Mouse (Mus musculus): ENCODE data around the gene Akap6. TPM values are rescaled to one million over a fixed set of nuclear protein-coding genes. Genes with fewer than 3 reads are reported as not detected.
"Not testable (repeated sequence)": the region's sequence is repeated elsewhere in the genome, so short reads cannot be mapped to it uniquely, and the experiment has no call there.

The Akap6 gene
- total RNA-seq, 2 experiments from 2014 or later, result 50.8 to 56.3 TPM

DNA sequence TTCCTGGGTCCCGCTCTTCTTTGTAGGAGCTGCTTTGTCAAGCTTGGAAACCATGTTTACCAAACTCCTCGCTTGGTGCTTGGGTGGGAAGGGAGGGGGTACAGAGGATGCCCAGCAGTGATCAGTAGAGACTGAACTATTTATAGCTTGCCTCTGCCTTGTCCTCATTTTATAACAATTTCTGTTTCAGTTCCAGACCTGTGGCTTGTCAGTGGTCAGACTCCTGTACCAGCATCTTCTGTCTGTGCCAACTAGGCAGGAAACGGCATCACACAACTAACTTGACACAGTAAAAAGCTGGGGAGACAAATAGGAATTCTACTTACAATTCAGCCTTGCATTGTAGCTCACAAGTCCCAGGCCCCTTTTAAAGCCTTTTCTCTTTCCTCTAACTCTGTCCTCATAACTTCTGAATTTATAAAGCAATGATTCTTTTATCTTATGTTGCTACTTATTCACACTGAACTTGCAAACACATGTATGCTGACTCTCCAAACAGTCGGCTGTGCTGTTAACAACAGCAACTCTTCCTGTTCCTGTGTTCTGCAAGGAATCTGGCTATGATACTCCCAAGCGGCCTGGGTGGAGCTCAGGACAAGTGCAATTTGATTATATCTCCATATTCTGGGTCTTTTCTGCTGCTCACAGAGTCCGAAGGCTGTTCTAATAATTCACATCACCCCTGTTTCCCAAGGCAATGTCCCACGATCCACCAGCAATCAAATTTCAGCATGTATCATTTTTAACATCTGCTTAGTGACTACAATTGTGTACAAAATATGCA lies 12.9 kb downstream of the Akap6 start:
- DNase-seq, result no peak

DNA sequence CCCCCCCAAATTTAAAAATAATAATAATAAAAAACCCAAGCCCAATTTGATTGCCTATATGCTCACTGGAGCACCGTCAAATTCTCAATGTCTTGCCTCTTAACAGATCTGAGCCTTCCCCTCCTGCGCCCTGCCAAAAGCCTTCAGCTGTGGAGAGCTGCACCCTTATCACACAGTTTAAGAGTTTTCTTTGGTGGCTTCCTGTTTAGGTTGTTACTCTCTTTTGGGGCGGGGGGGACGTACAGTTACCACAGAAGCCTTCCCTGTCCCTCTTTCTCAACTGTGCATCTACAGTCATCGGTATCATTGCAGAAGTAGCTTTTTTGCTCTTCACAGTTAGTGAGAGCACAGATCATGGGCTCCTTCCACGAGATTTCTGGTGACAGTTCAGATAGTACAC lies 19.2 kb downstream of the Akap6 start:
- no peak for DNase-seq

DNA sequence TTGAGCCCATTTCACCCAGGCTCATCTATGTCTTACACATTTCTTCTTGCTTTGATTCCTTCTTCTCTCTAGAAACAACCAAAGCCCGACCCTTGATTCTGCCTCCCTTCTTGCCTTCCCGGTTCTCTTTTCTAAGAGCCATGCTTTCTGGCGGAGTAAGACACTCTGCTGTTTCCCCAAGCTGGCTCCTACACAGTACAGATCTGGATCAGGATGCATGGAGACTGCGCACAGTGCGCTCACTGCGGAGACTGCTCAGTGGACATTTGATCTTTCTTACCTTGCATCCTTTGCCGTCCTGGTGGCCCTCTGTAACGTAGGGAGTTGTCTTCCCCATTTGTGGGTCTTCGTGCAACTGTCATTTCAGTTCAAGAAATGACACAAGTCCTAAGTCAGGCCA lies 20.0 kb downstream of the Akap6 start:
- DNase-seq, result no peak

DNA sequence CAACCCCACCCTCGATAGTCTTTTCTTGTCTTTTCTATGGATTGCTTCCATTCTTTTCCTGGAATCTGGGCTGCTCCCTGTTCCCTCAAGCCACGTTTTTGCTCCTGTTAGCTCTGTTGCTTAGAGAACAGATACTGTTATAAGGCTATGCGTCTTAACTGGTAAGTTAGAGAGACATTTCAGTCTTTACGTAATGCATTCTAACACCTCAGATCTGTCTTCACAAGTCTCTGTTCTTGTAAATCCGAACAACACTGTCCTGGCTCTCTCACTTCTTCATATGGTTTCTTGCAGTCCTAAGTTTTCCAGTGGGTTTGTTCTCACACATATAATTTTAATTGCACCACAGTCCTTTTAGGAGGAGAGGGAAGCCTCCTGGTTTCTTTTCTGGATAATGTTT lies 20.5 kb downstream of the Akap6 start:
- no peak for DNase-seq

DNA sequence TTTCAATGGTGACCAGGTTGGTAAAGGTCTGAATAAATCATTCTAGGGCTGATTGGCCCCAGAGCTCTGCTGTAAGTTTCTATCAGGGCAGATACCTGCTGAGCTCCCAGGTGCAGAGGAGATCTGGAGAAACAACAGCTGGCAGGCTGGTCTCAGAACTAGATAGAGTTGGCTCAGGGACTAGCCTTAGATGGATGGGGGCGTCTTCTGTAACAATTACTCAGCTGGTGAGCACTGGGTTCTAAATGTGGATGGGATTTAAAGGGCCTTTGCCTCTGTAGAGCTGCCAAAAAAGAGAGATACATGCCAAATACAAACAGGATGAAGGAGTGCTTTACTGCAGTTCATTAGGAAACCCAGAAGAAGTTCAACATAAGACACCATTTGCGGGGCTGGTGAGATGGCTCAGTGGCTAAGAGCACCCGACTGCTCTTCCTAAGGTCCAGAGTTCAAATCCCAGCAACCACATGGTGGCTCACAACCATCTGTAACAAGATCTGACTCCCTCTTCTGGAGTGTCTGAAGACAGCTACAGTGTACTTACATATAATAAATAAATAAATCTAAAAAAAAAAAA lies 24.9 kb downstream of the Akap6 start:
- DNase-seq, result not testable (repeated sequence)

DNA sequence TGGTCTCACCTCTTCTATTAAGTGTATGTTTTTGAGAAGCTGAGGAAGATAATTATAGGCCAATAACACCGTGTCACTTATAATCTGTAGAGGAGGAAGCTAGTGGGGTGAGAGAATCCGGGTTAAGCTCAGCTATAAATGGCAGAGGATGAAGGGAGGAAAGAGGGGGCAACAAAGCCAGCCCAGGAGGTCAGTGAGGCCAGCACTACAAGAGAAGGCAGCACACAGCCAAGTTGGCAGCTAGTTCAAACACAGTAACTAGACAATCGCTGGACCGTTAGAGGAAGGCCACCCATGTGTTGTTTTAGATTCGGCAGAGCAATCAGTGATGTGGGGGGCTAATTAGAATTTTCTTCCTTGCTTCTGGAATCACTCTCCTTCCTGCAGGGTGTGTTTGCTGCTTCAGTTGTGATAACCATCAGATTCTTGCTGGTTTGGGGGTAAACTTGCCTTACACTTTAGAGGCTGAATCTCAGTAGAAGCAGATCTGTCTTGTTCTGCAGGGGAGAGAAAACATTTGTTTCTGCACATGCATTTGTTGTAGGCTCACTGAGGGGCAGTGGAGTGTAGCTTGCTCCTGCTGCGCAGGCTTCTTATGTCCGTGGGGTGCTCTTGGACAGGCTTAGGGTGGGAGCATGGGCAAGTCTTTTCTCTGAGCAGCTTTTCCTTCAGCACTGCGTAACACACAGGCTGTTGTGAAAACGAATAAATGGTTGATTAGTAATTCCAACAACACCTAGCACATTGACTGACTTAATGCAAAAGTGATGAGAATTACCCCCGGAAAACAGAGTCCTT lies 27.4 kb downstream of the Akap6 start:
- no peak for DNase-seq

DNA sequence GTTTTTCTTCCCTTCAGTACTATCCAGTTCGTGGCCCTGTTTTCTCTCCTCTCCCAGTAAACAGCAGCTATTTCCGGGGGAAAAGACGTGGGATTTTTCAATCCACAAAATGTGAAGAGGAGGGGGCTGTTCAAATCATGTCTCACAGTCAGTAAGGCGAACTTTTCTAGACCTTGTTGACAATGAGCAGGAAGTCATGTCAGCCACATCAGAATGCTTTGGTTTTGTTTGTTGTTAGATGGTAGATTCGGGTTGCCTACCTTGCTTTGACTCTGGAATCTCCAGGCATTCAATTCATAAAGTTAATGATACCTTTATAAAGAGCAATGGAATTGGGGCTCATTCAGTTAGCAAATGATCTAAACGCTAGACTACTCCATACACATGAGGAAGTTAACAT lies 30.2 kb downstream of the Akap6 start:
- no peak for DNase-seq

DNA sequence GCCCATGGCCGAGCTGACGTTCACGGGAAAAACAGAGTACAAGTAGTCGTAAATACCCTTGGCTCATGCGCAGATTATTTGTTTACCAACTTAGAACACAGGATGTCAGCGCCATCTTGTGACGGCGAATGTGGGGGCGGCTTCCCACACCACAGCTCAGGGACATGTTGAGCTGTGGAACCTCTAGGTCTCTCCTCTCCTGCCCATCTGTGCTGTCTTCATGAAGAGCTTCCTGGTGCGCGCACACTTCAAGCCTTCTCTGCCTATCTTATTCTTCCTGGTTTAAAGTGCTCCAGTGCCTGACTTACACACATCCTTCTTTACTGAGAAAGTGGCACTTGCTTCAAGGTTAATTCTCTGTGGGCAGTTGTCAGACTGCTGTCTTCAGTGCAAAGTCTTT lies 36.0 kb downstream of the Akap6 start:
- not testable (repeated sequence) for DNase-seq

DNA sequence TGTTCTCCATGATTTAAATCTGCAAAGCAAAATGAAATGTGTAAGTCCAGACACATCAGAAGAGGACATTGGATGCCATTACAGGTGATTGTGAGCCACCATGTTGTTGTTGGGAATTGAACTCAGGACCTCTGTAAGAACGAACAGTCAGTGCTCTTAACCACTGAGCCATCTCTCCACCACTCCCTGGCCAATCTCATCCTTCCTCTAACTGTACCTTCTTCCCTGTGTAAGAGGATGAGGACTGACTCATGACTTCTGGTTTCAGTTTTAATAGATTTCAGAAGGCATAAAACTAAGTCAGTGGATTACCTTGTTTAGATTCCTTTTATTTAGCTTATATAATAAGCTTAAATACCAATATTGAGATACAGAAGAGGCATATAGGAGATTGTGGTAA lies 38.0 kb downstream of the Akap6 start:
- no peak for DNase-seq

DNA sequence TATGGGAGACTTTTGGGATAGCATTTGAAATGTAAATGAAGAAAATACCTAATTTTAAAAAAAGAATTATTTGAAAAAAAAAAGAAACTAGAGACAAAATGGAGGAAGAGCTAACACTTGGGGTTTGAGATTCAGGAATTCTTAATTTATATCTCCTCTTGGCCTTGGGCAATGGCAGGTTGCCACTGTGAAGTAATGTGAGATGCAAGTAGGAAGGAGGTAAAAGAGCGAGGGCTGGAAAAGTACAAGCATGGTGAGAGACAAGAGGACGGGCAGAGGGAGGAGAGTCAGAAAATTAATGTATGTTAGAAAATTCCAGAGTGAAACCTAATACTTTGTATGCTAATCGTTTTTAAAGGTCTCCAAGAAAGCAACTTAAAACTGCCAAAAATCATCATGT lies 40.1 kb downstream of the Akap6 start:
- no peak for DNase-seq

DNA sequence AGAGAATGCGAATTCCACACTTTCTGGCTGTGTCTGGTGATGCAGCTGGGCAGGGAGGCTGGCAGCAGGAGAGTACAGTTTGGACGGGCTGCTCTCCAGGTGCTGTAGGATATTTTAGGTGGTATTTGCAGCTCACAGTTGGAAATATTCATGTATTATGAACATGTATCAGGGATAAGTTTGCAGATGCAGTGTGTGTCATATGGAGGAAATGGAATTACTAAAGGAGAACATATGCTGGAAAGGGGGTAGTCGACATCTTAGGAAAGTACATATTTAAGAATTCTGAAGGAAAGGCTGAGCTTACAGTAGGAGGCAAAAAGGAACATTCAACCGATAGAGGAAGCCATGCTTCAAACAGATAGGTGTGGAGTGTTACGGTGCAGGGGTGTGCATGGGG lies 42.6 kb downstream of the Akap6 start:
- no peak for DNase-seq

DNA sequence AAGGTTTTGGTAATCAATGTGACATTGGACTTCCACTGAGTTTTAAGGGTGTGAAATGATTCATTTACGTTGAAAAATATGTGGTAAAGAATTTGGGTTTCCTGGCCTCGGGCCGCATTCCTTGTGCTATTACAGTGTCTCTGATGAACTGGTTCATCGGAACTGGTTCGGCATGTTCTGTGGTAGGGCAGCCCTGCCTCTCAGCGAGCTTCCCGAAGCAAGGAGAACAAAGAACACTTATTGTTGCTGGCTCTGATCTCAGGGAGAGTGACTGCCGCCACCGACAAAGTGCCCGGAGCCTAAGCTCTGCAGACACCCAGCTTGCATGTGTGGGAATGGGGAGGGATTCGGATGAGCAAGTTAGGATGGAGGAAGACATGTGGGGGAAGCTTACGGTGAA lies 50.8 kb downstream of the Akap6 start:
- DNase-seq, result no peak

DNA sequence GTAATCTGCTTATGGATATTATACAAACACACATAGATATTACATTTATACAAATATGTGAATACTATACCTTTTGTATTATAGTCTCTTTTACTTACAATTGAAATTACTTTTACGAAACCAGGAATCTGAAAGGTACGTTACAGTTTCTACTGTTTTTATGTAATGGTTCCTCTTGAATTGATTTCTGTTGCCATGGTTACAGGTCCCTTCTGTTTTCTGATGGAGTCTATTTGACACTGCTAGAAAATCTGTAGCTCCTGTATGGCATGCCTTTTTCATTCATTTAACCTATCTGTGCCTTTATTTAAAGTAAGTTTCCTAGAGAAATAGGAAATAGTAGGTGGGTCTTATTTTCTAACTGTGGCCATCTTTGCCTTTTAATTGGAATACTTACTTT lies 56.5 kb downstream of the Akap6 start:
- no peak for DNase-seq

DNA sequence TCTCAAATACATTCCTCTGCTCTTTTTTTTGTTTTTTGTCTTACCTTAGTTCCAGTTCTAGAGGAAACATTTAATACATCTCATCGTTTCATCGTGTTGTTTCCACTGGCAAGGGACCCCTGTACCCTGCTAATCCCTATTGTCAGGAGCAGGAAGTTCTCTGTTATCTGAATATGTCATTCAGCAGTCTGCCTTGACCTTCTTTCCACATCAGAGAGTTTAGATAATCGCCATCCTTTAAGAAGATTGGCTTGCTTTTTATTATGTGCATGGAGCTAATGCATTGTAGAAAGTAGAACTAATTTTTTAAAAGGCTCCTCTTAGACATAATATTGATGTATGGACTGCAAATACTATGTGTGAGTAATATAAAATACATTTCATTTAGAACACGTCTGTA lies 58.7 kb downstream of the Akap6 start:
- no peak for DNase-seq

DNA sequence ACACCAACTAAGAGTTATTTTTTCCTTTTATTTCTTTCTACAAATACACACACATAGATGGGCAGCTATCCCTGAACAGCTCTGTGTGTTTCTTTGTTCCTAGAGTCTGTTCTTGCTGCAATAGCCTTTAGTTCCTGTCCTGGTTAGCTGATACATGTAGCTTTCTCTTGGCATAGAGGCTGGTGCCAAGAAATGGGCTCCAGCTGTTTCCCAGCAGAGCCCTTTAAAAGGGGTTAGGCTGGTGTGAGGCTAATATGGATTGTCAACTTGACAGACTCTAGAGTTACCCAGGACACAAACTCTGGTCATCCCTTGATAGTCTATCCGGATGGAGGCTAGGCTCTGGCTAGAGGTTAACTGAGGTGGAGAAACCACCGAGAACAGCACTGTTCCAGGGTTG lies 64.9 kb downstream of the Akap6 start:
- DNase-seq, result no peak

DNA sequence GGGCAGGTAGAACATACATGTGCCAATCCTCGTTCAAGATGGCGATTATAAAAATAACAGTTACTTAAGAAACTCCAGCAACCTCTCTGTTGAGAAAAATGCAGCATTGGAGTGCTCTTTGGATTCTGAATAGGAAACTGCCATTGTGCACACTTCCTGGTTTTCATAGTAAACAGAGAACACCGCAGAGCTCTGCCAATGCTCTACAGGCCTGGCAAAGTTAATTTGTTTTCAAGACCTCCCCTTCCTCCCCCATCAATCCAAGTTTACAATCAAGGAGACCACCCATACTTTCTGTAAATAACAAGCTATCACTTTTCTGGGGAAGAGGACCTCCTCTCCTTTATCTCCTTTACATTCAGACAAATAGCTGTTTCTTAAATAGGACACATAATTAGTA lies 65.6 kb downstream of the Akap6 start:
- DNase-seq, result no peak

DNA sequence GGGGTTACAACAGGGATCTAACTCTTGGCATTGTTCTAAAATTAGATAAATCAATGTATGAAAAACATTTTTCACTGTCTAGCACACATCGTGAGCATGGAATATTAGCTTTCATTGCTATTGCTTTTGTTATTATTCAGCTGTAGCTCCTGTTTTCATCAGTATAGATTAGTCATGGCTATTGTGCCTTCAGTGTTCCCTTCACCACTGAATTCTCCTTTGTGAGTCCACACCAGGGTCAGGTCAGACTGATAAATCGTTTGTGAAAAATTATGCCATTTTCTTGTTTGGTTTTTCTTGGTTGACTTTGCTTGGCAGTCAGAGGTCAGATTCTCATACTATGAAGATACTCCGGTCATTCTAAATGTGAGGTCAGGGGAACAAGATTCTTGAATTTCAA lies 70.4 kb downstream of the Akap6 start:
- no peak for DNase-seq

DNA sequence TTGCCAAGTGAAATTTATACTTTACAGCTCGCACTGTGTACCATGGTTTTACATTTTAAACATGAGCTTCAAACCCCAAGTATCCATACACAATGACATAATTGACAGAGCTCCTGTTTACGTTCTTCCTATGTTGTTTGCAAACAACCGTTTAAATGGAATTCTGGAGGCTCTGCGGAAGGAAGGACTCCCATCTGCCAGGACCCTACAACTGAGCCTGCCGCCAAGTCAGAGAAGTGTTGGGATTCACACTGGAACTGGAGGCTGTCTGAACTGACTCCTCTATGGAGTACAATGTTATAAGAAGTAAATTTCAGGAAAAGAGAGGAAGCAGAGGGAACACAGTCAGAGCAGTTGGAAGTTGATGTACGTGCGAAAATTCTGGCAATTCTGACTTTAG lies 72.7 kb downstream of the Akap6 start:
- no peak for DNase-seq

DNA sequence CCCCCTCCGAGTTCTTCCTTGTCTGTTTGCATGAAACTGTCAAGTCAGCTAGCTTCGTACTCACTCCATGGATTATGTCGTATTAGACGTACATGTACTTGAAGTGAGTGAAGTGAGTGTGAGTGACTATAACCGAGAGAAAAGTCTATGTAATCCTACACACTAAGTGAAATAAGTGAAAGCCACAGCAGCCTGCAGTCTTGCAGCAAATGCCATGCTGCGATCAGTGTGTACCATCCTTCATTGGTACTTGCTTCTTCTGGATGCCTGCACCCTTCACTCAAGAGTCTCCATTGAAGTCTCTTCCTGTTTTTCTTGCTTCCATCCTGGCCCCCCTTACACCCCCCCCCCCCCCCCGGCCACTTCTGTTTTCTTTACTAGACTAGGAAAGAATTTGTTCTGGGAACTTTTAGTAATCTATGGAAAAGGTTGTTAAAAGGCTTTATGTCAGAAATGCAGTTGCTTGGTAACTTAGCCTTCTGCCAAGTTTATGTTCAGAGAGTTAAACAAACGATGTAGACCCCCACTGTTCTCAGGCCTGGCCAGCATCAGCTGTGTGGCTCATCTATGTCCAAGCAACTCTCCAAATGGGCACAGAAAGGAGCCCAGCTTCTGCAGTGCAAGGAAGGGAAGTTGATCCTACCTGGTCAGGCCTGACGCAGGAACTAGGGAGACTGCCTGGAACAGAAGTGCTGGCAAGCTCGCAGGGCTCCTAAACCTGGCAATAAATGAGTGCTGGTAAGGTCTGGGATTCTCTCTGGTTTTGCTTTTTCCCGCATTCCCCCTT lies 73.5 kb downstream of the Akap6 start:
- no peak for DNase-seq

DNA sequence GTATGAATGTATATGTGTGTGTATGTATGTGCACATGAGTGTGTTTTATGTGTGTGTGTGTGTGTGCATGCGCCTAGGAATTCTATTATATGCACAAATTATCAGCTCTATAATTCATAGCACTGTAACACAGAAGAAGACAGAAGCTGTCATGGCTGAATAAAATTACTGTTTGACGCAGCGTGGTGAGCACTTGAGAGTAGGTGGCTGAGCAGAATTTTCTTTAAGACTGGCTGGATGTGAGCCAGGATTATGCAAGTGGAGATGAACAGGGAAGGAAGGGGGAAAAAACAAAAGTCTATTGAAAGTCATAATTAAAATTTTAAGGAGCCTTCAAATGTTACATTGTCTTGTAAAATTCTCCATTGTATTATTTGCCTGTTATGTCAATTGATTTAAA lies 74.7 kb downstream of the Akap6 start:
- no peak for DNase-seq

DNA sequence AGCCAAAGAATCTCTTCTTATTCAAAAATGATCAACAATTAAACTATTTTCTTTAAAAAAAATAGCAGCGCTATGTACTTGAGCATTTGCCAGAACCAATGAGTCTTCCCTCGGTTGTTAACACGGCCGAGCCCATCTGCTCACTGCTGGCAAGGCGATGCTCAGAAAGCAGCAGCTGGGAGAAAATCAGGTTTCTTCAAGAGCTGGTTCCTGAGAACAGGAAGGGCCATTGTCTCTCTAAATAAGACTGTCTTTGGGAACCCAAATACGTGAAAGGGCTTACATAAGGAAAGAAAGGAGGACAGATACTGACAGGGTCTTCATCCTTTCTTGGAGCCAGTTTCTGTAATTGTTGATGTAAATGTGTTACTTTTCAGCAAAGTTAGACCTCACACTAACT lies 75.2 kb downstream of the Akap6 start:
- no peak for DNase-seq

DNA sequence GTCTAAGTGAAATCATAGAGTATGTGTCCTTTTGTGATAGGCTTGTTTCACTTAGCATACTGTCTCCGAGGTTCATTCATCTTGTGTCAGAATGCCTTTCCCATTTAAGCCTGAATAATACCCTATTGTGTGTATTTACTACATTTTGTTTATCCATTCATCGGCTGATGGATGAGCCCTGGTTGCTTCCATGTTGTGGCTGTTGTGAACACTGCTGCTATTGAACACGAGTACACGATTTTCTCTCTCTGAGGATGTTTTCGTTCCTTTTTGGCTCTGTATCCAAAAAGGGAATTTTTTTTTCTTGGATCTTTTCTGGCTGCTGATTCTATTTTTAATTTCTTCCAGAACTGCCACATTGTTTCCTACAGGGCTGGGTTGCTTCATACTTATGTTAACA lies 81.0 kb downstream of the Akap6 start:
- DNase-seq, result no peak

DNA sequence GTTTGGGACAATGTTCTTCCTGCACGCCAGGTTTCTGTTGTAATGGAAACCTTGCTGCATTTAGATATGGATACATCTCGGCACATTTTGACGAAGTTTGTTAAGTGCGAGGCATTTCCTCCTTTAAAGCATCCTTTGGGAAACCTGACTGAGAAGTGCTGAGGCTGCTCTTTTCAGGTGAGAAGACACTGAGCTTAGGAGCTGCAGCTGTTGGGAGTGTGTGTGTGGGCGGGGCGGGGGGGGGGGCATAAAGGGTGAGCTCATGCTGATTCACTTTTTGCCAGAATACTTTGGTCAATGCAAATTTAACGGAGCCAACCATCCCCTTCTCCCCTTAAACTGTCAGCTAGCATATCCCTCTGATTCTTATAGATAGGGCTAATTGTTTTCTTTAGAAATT lies 81.9 kb downstream of the Akap6 start:
- no peak for DNase-seq
